Mouse (Mus musculus) thymus, adult 2 months (tissue): Measurements from ENCODE around the gene Gm37240.

Experiments used
- CTCF ChIP-seq: fragments of 200-500 bp; IDR thresholded peaks from 2 replicates; pipeline ENCODE4 v1.5.1; 2012; ENCODE audit warnings: mild to moderate bottlenecking, control low read depth, low read length, moderate library complexity, borderline replicate concordance; ENCODE audit not compliant: control insufficient read depth, poor library complexity, insufficient read depth; ENCODE audit errors: extremely low read depth
- POLR2A ChIP-seq: fragments of 200-500 bp; IDR thresholded peaks from 2 replicates; pipeline ENCODE4 v1.6.1; 2012; ENCODE audit warnings: mild to moderate bottlenecking, low read length, control low read depth, moderate library complexity; ENCODE audit not compliant: control insufficient read depth, poor library complexity, insufficient read depth; ENCODE audit errors: extremely low read depth

- no peak for TF ChIP-seq POLR2A
- no peak for TF ChIP-seq CTCF
Observed at GRCm38 (mm10) chr3:84768940-84769339, 1118.4 kb downstream of the Gm37240 start.
